Mouse (Mus musculus): Measurements from ENCODE around the gene Cenpm. TPM values are rescaled to one million over a fixed set of nuclear protein-coding genes. Genes with fewer than 3 reads are reported as not detected.
A peak's percentile ranks its signal among the peaks of the same experiment; 100 is the strongest.

The Cenpm gene
- total RNA-seq, 2 experiments from 2014 or later = 23.8 to 24.7 TPM

DNA sequence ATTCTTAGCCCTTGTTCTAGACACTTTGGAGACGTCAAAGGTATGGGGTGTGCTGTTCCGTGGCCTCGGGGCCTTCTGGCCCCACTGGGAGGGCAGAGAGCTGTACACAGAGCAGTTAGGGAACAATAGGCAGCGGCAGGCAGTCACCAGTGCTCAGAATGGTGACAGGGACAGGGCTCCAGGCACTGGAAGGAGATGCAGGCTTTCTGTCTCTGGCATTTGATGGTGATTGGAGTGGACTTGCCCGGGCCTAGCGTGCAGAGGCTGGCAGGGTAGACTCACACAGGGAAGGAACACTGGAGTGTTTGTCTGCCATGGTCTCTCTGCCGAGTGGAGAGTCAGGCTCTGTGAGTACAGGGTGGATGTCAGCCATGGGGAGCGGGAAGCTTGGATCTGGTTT is 51.9 kb downstream of the Cenpm start:
- no peak for DNase-seq

DNA sequence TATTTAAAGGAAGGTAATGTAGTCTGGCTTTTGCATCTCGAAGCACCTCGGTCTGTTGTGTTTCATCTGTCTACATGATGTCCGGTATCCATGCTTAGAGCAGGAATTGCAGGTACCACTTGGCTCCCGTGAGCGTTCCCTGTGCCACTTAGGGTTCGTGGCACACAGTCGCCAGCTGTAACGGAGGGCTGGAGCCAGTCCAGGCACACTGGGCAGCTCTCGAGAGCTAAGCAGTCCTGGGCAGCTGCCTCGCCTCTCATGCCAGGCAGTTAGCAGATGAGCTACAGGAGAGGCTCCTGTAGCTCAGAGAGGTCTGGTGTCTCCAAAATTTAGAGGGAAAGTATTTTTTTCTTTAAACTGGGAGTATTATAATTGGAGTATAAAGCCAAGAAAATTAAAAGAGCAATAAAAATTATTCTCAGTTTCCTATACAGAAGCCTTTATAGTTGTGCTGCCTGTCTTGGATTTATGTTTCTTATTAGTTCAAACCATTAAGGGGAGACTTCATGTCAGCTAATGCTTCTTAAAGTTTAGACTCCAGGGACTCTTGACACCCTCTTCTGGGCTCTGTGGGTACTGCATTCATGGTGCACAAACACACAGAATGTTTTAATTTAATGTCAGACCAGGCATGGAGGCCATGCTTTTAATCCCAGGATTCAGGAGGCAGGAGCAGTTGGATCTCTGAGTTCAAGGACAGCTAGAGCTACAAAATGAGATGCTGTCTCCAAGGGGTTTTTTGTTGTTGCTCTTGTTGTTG is 55.9 kb downstream of the Cenpm start:
- DNase-seq = peak; percentile 58

GRCm38 (mm10) chr15:82187924-82188323 is 56.6 kb downstream of the Cenpm start:
- no peak for DNase-seq

DNA sequence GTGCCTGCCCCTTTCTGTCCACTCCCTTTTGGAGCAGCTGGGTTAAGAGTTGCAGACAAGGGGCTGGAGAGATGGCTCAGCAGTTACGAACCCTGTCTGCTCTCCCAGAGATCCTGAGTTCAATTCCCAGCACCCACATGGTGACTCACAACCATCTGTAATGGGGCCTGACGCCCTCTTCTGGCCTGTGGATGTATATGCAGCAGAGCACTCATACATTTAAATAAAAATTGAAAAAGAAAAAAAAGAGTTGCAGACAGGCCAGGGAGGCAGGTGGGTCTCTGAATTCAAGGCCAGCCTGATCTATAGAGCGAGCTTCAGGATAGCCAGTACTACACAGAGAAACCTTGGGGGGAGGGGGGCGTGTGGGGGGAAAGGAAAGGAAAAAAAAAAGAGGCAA is 57.1 kb downstream of the Cenpm start:
- DNase-seq = no peak

- no peak for DNase-seq
Measured at GRCm38 (mm10) chr15:82186931-82187330, 57.6 kb downstream of the Cenpm start.

DNA sequence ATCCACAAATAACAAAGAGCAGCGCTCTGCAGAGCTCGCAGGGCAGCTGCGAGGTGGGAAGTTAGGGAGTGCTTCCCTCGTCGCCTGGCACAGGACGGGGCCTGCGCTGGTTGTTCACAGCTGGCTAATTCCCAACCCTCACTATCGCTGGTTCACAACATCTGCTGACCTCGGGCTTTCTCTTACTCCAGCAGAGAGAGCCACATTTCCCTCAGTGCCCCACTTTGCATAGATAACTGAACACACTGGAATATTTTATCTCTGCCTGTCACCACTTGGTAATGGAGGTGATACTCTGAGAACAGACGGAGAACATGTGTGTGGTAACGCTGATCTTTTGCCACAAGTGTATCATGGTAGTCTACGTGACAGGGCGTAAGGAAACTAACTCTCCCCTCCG is 58.4 kb downstream of the Cenpm start:
- DNase-seq = peak; percentile 67

GRCm38 (mm10) chr15:82185062-82185783 is 59.3 kb downstream of the Cenpm start:
- DNase-seq = no peak

GRCm38 (mm10) chr15:82184656-82185055 is 59.9 kb downstream of the Cenpm start:
- no peak for DNase-seq

DNA sequence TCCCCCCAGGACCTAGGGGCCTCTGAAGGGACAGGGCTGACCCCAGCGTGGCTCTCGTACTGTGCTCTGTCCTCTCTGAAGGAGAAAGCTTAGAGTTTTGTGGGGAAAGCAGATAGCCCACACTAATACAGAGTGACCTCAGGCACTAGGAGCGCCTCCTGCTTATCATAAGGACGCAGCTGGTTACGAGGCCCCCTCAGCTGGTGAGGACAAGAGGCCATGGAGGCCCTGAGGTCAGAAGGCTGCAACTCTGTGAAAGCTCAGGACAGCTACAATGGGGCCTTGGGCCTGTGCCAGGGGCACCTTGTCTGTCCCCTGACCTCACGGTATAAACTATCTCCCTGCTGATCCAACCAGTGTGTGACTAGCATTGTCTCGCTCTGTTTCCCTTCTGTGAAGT is 60.4 kb downstream of the Cenpm start:
- no peak for DNase-seq

Small RNA genes within 50 kb of the gene (microRNA-seq; reads per million reads assigned to microRNA genes)
- gene Mir33 = 17.6 to 19.2 reads per million in 2 experiments

Other genes with a start within 250 kb of the Cenpm start
- 10 to 100 TPM; 27.1 to 27.4 TPM for gene Desi1, start 210.9 kb downstream of the Cenpm start, total RNA-seq (2021)
- 10 to 100 TPM; 63.4 to 69.5 TPM for gene Snu13, start 197.2 kb downstream of the Cenpm start, total RNA-seq (2021)
- not detected for gene 4930407I10Rik, start 185.6 kb downstream of the Cenpm start, total RNA-seq (2021)
- not detected for gene Mei1, start 174.8 kb downstream of the Cenpm start, total RNA-seq (2021)
- 1 to 10 TPM; 6.1 to 8.3 TPM for gene Ccdc134, start 116.8 kb downstream of the Cenpm start, total RNA-seq (2021)
- 10 to 100 TPM; 79.0 to 84.5 TPM for gene Srebf2, start 97.6 kb downstream of the Cenpm start, total RNA-seq (2021)
- gene Shisa8, start 31.9 kb downstream of the Cenpm start, total RNA-seq (2021) = under 1 TPM; 0.52 to 0.95 TPM
- under 1 TPM; 0.36 to 0.41 TPM for gene Tnfrsf13c, start 20.4 kb downstream of the Cenpm start, total RNA-seq (2021)
- not detected for gene 1500009C09Rik, start 7.6 kb upstream of the Cenpm start, total RNA-seq (2021)
- gene Sept3, start 30.1 kb upstream of the Cenpm start, total RNA-seq (2021) = 1 to 10 TPM; 1.3 to 1.9 TPM
- gene Wbp2nl, start 54.2 kb upstream of the Cenpm start, total RNA-seq (2021) = under 1 TPM; 0.43 TPM
- gene Naga, start 94.2 kb upstream of the Cenpm start, total RNA-seq (2021) = 10 to 100 TPM; 40.0 to 41.1 TPM
- 1 to 10 TPM; 3.7 to 4.8 TPM for gene Pheta2, start 94.2 kb upstream of the Cenpm start, total RNA-seq (2021)
- gene Smdt1, start 94.2 kb upstream of the Cenpm start, total RNA-seq (2021) = 100 to 1,000 TPM; 176 to 206 TPM
- 100 to 1,000 TPM; 438 to 494 TPM for gene Ndufa6, start 109.6 kb upstream of the Cenpm start, total RNA-seq (2021)
- gene Cyp2d22, start 135.5 kb upstream of the Cenpm start, total RNA-seq (2021) = 10 to 100 TPM; 15.0 to 17.1 TPM
- gene Cyp2d11, start 149.3 kb upstream of the Cenpm start, total RNA-seq (2021) = under 1 TPM in 1 of 2 experiments, not detected in 1; 0.16 TPM
- not detected for gene Cyp2d10, start 162.4 kb upstream of the Cenpm start, total RNA-seq (2021)
- under 1 TPM in 1 of 2 experiments, not detected in 1; 0.26 TPM for gene Cyp2d9, start 188.7 kb upstream of the Cenpm start, total RNA-seq (2021)